Mouse (Mus musculus): Measurements from ENCODE around the gene Zfp2.

The Zfp2 gene

GRCm38 (mm10) chr11:50878641-50879040, 37.3 kb downstream of the Zfp2 start:
- WGBS, result 94% methylated on average over 3 of the region's 3 CpGs

- WGBS, result 0% methylated on average over 72 of the region's 72 CpGs
Measured at GRCm38 (mm10) chr11:50850989-50851601, 64.9 kb downstream of the Zfp2 start.

DNA sequence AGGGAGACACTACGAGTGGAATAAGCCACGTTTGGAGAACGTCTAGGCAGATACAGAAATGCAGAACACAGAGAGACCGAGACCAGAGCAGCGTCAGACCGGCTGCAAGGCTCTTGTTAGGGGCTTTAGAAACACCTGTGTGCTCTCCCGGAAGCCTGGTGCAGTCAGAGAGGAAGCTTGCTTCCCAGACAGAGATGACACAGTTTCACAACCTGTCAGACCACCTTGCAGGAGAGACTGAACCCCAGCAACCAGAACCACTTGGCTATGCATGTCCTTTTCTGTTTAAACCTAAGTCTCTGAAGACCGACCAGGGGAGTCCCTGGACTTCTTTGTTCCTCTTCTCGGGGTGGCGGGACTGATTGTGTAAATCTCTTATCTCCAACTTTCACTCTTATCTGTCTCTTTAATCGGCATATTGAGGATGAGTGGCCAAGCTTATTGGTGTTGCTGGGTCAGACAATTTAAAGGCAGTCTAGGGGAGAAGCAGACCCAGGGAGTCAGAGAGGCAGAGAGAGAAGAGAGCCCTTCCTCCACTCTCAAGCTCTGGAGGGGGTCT, 65.7 kb downstream of the Zfp2 start, which contains the start of gene Grm6:
Grm6 (plus strand) TSS at position 509 of the 559 bp plus-strand sequence.
- WGBS, result 2% methylated on average over 11 of the region's 11 CpGs

DNA sequence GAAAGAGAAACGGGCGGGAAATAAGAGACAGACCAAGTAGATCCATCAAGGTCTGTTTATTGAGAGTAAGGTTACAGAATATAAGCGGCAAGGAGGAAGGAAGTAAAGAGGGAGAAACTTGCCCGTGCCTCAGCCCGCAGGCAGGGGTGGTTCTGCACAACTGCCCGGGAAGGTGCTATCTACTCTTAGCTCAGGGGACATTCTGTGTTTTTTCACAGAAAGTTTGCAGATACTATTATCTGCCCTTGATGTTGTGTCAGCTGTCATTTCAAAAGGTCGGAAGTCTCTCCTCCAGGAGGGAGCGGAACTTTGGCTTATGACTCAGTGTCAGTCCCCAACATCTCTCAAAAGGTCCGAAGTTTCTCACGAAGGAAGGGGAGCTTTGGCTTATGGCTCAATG, 66.7 kb downstream of the Zfp2 start:
- WGBS, result 18% methylated on average over 10 of the region's 10 CpGs

All from cerebral cortex, adult 2 months (tissue).